15 mouse cellular contexts compared by ENCODE assay signal in the genomic region with DNA sequence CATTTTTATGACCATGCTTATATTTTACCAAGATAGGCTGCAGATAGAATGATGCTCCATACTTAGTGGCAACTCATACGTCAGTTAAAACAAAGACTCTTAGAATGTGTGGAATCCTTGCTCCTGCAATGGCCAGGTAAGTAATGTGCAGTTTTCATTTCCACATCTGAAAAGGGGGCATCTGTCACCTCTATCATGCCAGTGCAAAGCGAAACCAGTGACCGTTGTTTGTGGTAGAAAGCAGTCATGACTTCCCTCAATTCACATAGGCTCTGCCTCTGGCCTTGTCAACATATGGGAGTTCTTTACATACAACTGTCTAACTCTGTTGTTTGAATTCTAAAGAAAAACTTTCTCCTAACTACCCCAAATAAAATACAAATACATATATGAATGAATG. TPM values are rescaled to one million over a fixed set of nuclear protein-coding genes. Genes with fewer than 3 reads are reported as not detected.
DNase-seq lines count a peak whose midpoint lies in the region; ATAC-seq and TF ChIP-seq lines count a peak whose summit lies in the region.
"Had no signal": no experiment of that assay in that cellular context is flagged by ENCODE, and none has a peak within 500 bp of the region (broad histone marks: within the 10 kb centered on the region; RNA-seq: fewer than 3 reads in every experiment).

No protein-coding gene starts in this region.

- no peaks in the 10 kb centered on the region for H3K4me1 ChIP-seq in kidney, adult 2 months (ENCODE audit: control insufficient read depth, insufficient read depth, low read length)
- H3K4me1 ChIP-seq in stomach, embryonic 16.5 days (ENCODE audit: control insufficient read depth, insufficient read depth, low read length): peaks cover 3% of the 10 kb centered on the region; the same call in 1 of the 2 replicates
- H3K4me1 ChIP-seq in stomach, postnatal 0 days (replicated peaks; ENCODE audit: control insufficient read depth, insufficient read depth): no peaks in the 10 kb centered on the region
- no peaks in the 10 kb centered on the region; the same call in 1 of the 2 replicates for H3K4me1 ChIP-seq in liver, embryonic 11.5 days (replicated peaks; ENCODE audit: control insufficient read depth, insufficient read depth, low read length)
- H3K4me1 ChIP-seq: forebrain, embryonic 13.5 days; midbrain, embryonic 10.5 days had no signal

- no peak overlapping the region for H3K9ac ChIP-seq in stomach, embryonic 16.5 days (ENCODE audit: low read length)
- no peak overlapping the region for H3K9ac ChIP-seq in stomach, postnatal 0 days (ENCODE audit: low read length)
- no peak overlapping the region for H3K9ac ChIP-seq in liver, embryonic 11.5 days (ENCODE audit: low read depth, low read length)
- H3K9ac ChIP-seq: forebrain, embryonic 13.5 days had no signal

- H3K4me2 ChIP-seq in stomach, embryonic 16.5 days (ENCODE audit: low read depth, low read length): 0 out of 2 replicates have a peak overlapping the region, but pooled peaks have one; percentile 24
- no peak overlapping the region for H3K4me2 ChIP-seq in stomach, postnatal 0 days (replicated peaks; ENCODE audit: low read depth)
- peak overlapping the region; percentile 59 for H3K4me2 ChIP-seq in liver, embryonic 11.5 days
- H3K4me2 ChIP-seq: forebrain, embryonic 13.5 days had no signal

- ATAC-seq in stomach, embryonic 16.5 days (ENCODE audit: insufficient read depth, low FRiP score): no peak
- ATAC-seq in stomach, postnatal 0 days (ENCODE audit: low FRiP score, low TSS enrichment): no peak
- ATAC-seq in liver, embryonic 11.5 days (replicated peaks; ENCODE audit: low FRiP score): no peak
- peak; percentile 49; the same call in 1 of the 2 replicates for ATAC-seq in neutrophil, adult 5-6 weeks (ENCODE audit: extremely low read depth, insufficient number of reproducible peaks, low FRiP score, poor library complexity, severe bottlenecking)
- ATAC-seq: forebrain, embryonic 13.5 days had no signal

- no peak for TF ChIP-seq CTCF in kidney, adult 2 months (conservative IDR thresholded peaks at IDR 0.05; ENCODE audit: insufficient read depth, insufficient read length, low read depth, low read length)
- TF ChIP-seq CTCF in stomach, postnatal 0 days (IDR thresholded peaks at IDR 0.05; ENCODE audit: low read depth): no peak

- no peak for TF ChIP-seq POLR2A in kidney, adult 2 months (IDR thresholded peaks at IDR 0.05; ENCODE audit: low read depth, low read length)

- H3K9me3 ChIP-seq in stomach, embryonic 16.5 days (replicated peaks; ENCODE audit: control insufficient read depth, low read length): no peaks in the 10 kb centered on the region
- no peaks in the 10 kb centered on the region for H3K9me3 ChIP-seq in stomach, postnatal 0 days (ENCODE audit: control insufficient read depth, low read length)
- H3K9me3 ChIP-seq in liver, embryonic 11.5 days (ENCODE audit: control insufficient read depth, low read length): no peaks in the 10 kb centered on the region
- H3K9me3 ChIP-seq: forebrain, embryonic 13.5 days; midbrain, embryonic 10.5 days had no signal

- no peak overlapping the region for H3K27ac ChIP-seq in kidney, adult 2 months (ENCODE audit: insufficient read depth, low read depth, low read length)
- no peak overlapping the region for H3K27ac ChIP-seq in stomach, embryonic 16.5 days (ENCODE audit: low read length)
- no peak overlapping the region for H3K27ac ChIP-seq in stomach, postnatal 0 days (replicated peaks)
- H3K27ac ChIP-seq in liver, embryonic 11.5 days (ENCODE audit: low read depth, low read length): no peak overlapping the region
- H3K27ac ChIP-seq: forebrain, embryonic 13.5 days; midbrain, embryonic 10.5 days had no signal

- no peaks in the 10 kb centered on the region for H3K27me3 ChIP-seq in kidney, adult 2 months (replicated peaks; ENCODE audit: control insufficient read depth, insufficient read depth, low read length)
- H3K27me3 ChIP-seq in stomach, embryonic 16.5 days (ENCODE audit: control insufficient read depth, insufficient read depth, low read length): no peaks in the 10 kb centered on the region
- no peaks in the 10 kb centered on the region for H3K27me3 ChIP-seq in stomach, postnatal 0 days (ENCODE audit: control insufficient read depth, insufficient read depth, low read length)
- H3K27me3 ChIP-seq in liver, embryonic 11.5 days (replicated peaks; ENCODE audit: control insufficient read depth, insufficient read depth, low read length): no peaks in the 10 kb centered on the region
- H3K27me3 ChIP-seq: forebrain, embryonic 13.5 days had no signal

- 69% methylated on average over 3 of the region's 3 CpGs for WGBS in kidney, adult 2 months
- WGBS in stomach, embryonic 16.5 days: 74% methylated on average over 3 of the region's 3 CpGs
- WGBS in stomach, postnatal 0 days: 82% methylated on average over 3 of the region's 3 CpGs
- WGBS in liver, embryonic 11.5 days: 52% methylated on average over 3 of the region's 3 CpGs

- TF ChIP-seq EP300 in stomach, postnatal 0 days (optimal IDR thresholded peaks at IDR 0.05): no peak

- H3K36me3 ChIP-seq in kidney, adult 2 months (ENCODE audit: control insufficient read depth, insufficient read depth, low read length): no peaks in the 10 kb centered on the region
- H3K36me3 ChIP-seq in stomach, embryonic 16.5 days (ENCODE audit: control insufficient read depth, insufficient read depth, low read length): no peaks in the 10 kb centered on the region
- H3K36me3 ChIP-seq in stomach, postnatal 0 days (ENCODE audit: control insufficient read depth, insufficient read depth, low read length): no peaks in the 10 kb centered on the region
- H3K36me3 ChIP-seq in liver, embryonic 11.5 days (ENCODE audit: control insufficient read depth, insufficient read depth, low read length): no peaks in the 10 kb centered on the region
- H3K36me3 ChIP-seq: midbrain, embryonic 10.5 days had no signal

- DNase-seq in kidney, adult 2 months: no peak
- no peak for DNase-seq in kidney, postnatal 25 days
- no peak for DNase-seq in stomach, postnatal 0 days (ENCODE audit: low spot score)
- DNase-seq in liver, embryonic 11.5 days (ENCODE audit: low spot score): no peak
- no peak for DNase-seq in adrenal gland, adult 2 months
- DNase-seq in layer of hippocampus, postnatal 36 days: no peak
- DNase-seq: adrenal gland, postnatal 14 days; cerebellum, adult 2 months; gastrocnemius, postnatal 14 days; kidney, adult 18-20 months; thymus, postnatal 36 days had no signal

- H3K4me3 ChIP-seq in kidney, adult 2 months (ENCODE audit: insufficient read depth, low read depth, low read length): peak overlapping the region; percentile 33; the same call in 1 of the 2 replicates
- no peak overlapping the region for H3K4me3 ChIP-seq in stomach, embryonic 16.5 days (replicated peaks; ENCODE audit: low read length)
- no peak overlapping the region for H3K4me3 ChIP-seq in stomach, postnatal 0 days (ENCODE audit: low read depth, low read length)
- H3K4me3 ChIP-seq in liver, embryonic 11.5 days (ENCODE audit: low read depth, low read length): peak overlapping the region; percentile 28
- H3K4me3 ChIP-seq: forebrain, embryonic 13.5 days; midbrain, embryonic 10.5 days had no signal

RNA-seq across cellular contexts. Expression of gene Klhl6, which starts 1.8 kb away (rescaled TPM):
- 4.1 and 5.2 TPM in 2 replicates for polyA plus RNA-seq in kidney, adult 2 months (2012; rRNA removed)
- 7.8 and 7.9 TPM in 2 replicates for polyA plus RNA-seq in stomach, embryonic 16.5 days (2015; fragmentation: Nextera tagmentation; extraction: Ambion mirVana)
- 2.4 and 2.7 TPM in 2 replicates for polyA plus RNA-seq in stomach, postnatal 0 days (2015; fragmentation: Nextera tagmentation; extraction: Ambion mirVana)
- polyA plus RNA-seq in liver, embryonic 11.5 days (2014; fragmentation: Nextera tagmentation; extraction: Ambion mirVana): 23.1 and 23.4 TPM in 2 replicates
- 177 and 184 TPM in 2 replicates for total RNA-seq in neutrophil, adult 5-6 weeks (2017)
- total RNA-seq in adrenal gland, adult 2 months (2021): 1 to 10 TPM; 3.7 to 6.3 TPM
- polyA plus RNA-seq in adrenal gland, adult 2 months (2012; rRNA removed): 1.5 TPM in 2 replicates
- total RNA-seq in layer of hippocampus, postnatal 36 days (2021): 1 to 10 TPM; 1.3 to 1.5 TPM

Comparison
In these comparisons a context has a peak if more than half of its experiments do, and no peak if none do; other contexts are left out.
1. H3K4me3 ChIP-seq: peak in kidney, adult 2 months (single experiment) and liver, embryonic 11.5 days (single experiment); none in stomach, embryonic 16.5 days (single experiment) and stomach, postnatal 0 days (single experiment).